Mouse (Mus musculus): ENCODE measurements around the gene Anapc15. TPM values are rescaled to one million over a fixed set of nuclear protein-coding genes. Genes with fewer than 3 reads are reported as not detected.
"Not testable (repeated sequence)": the region's sequence is repeated elsewhere in the genome, so short reads cannot be mapped to it uniquely, and the experiment has no call there.

The Anapc15 gene
- total RNA-seq, 2 experiments from 2014 or later: 28.4 to 35.1 TPM

- no peak for DNase-seq (ENCODE audit: extremely low spot score in 1 of 2, low spot score in 1 of 2)
Observed at GRCm38 (mm10) chr7:101938348-101938747, 74.8 kb downstream of the Anapc15 start.

GRCm38 (mm10) chr7:101939758-101940157 lies 76.2 kb downstream of the Anapc15 start:
- no peak for DNase-seq (ENCODE audit: extremely low spot score in 1 of 2, low spot score in 1 of 2)

GRCm38 (mm10) chr7:101949008-101949407 lies 85.5 kb downstream of the Anapc15 start:
- not testable (repeated sequence) for DNase-seq (ENCODE audit: extremely low spot score in 1 of 2, low spot score in 1 of 2)

Small RNA genes within 50 kb of the gene (microRNA-seq; reads per million reads assigned to microRNA genes)
- gene Gm22655: 0 reads per million in 2 experiments

Other genes with a start within 250 kb of the Anapc15 start
- 10 to 100 TPM; 55.1 to 56.1 TPM for gene Clpb, start 200.1 kb upstream of the Anapc15 start, total RNA-seq (2021)
- gene Phox2a, start 45.4 kb upstream of the Anapc15 start, total RNA-seq (2021): not detected
- 10 to 100 TPM; 31.6 to 44.8 TPM for gene Inppl1, start 25.5 kb upstream of the Anapc15 start, total RNA-seq (2021)
- gene Folr2, start 6.5 kb upstream of the Anapc15 start, total RNA-seq (2021): under 1 TPM in 1 of 2 experiments, not detected in 1; 0.71 TPM
- 1 to 10 TPM; 1.9 to 2.1 TPM for gene Folr1, start 7.1 kb downstream of the Anapc15 start, total RNA-seq (2021)
- 100 to 1,000 TPM in 1 of 2 experiments, 10 to 100 TPM in 1; 97.8 to 102 TPM for gene Lamtor1, start 42.2 kb downstream of the Anapc15 start, total RNA-seq (2021)
- not detected for gene Tomt, start 42.6 kb downstream of the Anapc15 start, total RNA-seq (2021)
- 1 to 10 TPM; 6.0 to 6.8 TPM for gene Lrrc51, start 70.2 kb downstream of the Anapc15 start, total RNA-seq (2021)
- 10 to 100 TPM; 89.0 to 98.9 TPM for gene Numa1, start 70.4 kb downstream of the Anapc15 start, total RNA-seq (2021)
- gene Il18bp, start 155.0 kb downstream of the Anapc15 start, total RNA-seq (2021): 1 to 10 TPM; 4.0 to 9.1 TPM
- gene Rnf121, start 201.8 kb downstream of the Anapc15 start, total RNA-seq (2021): 10 to 100 TPM; 38.4 to 39.3 TPM
- 10 to 100 TPM; 24.7 to 26.4 TPM for gene Xndc1, start 201.8 kb downstream of the Anapc15 start, total RNA-seq (2021)
- 1 to 10 TPM; 2.0 to 2.2 TPM for gene Xntrpc, start 202.0 kb downstream of the Anapc15 start, total RNA-seq (2021)
- under 1 TPM; 0.52 to 0.69 TPM for gene Trpc2, start 219.4 kb downstream of the Anapc15 start, total RNA-seq (2021)
- gene Art1, start 238.0 kb downstream of the Anapc15 start, total RNA-seq (2021): not detected
- gene Art5, start 245.8 kb downstream of the Anapc15 start, total RNA-seq (2021): not detected

All from layer of hippocampus, postnatal 25 days (tissue).